Mouse (Mus musculus): ENCODE results near the gene Vmn1r13. TPM values are rescaled to one million over a fixed set of nuclear protein-coding genes. Genes with fewer than 3 reads are reported as not detected.

The Vmn1r13 gene
- polyA plus RNA-seq (2017; shearing (Covaris generic)), result 0.21 TPM

DNA sequence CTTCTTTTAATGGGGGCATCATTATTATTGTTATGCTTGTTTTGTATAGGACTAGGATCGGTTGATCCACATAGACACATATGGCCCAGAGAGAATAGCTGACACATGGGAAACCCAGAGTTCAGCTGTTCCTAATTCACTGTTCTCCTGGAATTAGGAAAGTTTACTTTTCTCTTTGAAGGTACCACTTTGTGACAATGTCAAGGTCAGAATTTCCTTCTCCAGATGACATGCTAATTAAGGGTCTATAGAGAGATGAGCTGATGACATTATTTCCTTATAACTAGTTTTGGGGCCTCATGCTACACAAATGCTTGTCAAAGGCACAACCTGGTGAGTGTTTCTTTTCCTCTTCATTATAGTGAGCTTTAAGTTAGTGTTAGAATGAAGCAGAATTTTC, at the start of gene Vmn1r13:
Gene Vmn1r13 (plus strand): TSS at position 301 of the 400 bp plus-strand sequence.

DNA sequence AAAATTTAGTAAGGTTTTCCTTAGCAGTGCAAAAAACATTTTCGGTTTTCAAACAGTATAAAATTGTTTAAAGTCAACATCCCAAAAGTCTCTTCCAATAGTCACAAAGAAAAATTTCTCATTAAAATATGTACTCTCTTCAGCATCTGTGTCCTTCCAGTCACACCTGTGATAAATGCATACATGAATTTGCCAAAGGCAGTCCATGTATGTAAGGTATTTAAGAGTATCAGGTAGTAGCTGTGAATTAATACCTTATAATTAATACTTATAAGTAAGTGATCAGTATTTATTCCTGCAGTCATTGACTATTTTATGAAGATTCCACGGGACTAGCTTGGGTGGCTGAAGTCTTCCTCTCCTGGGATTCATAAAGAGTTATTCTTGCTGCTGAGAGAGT, 46.5 kb upstream of the Vmn1r13 start, which contains the start of gene Vmn1r12:
Gene Vmn1r12 (plus strand): TSS at position 301 of the 400 bp plus-strand sequence.

DNA sequence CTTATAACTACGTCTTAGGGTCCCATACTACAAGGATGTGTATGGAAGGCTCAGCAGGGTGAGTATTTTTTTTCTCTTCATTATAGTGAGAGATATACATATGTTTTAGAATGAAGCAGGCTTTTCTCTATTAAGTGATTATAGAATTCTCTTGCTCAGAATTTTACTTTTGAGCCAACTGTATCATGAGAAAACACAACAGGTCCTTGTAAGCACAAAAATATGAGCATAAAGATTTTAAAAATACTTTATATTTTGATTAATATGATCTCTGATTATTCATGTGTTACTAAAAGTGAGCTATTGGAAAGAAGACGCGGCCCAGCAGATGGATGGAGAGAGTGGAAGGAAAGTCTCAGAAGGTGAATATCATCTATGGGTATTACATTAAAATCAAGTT, 28.3 kb downstream of the Vmn1r13 start, which contains the start of gene Vmn1r14:
Gene Vmn1r14 (plus strand): TSS at position 301 of the 400 bp plus-strand sequence.

DNA sequence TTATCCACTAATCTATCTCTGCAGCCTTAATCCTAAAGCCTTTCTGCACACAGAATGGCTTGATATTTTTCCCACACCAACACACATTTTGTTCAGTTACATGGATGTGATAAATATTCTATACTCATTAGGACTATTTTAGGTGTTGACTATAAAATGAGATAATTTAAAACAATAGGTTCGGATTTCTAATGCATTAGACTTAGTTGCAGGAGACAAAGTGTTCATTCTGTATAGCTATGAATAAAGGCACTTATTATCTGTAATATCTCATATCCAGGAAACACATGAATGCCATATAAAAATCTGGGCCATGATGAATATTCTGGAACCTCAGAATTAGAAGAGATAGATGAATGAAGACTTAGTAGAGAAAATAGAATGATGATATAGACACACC, 54.6 kb downstream of the Vmn1r13 start, which contains the start of gene Vmn1r15:
Gene Vmn1r15 (plus strand): TSS at position 301 of the 400 bp plus-strand sequence.

Other genes starting within 250 kb of the Vmn1r13 start
- gene Vmn1r5, start 233.0 kb upstream of the Vmn1r13 start, polyA plus RNA-seq (2017; shearing (Covaris generic)), result not detected
- not detected for gene Vmn1r6, start 206.0 kb upstream of the Vmn1r13 start, polyA plus RNA-seq (2017; shearing (Covaris generic))
- not detected for gene Vmn1r7, start 178.0 kb upstream of the Vmn1r13 start, polyA plus RNA-seq (2017; shearing (Covaris generic))
- gene Vmn1r8, start 171.0 kb upstream of the Vmn1r13 start, polyA plus RNA-seq (2017; shearing (Covaris generic)), result not detected
- gene Vmn1r9, start 136.5 kb upstream of the Vmn1r13 start, polyA plus RNA-seq (2017; shearing (Covaris generic)), result not detected
- gene Vmn1r10, start 93.8 kb upstream of the Vmn1r13 start, polyA plus RNA-seq (2017; shearing (Covaris generic)), result not detected
- gene Vmn1r11, start 69.8 kb upstream of the Vmn1r13 start, polyA plus RNA-seq (2017; shearing (Covaris generic)), result not detected
- gene Vmn1r12, start 46.4 kb upstream of the Vmn1r13 start, polyA plus RNA-seq (2017; shearing (Covaris generic)), result 0.04 TPM
- gene Vmn1r14, start 28.4 kb downstream of the Vmn1r13 start, polyA plus RNA-seq (2017; shearing (Covaris generic)), result not detected
- not detected for gene Vmn1r15, start 54.7 kb downstream of the Vmn1r13 start, polyA plus RNA-seq (2017; shearing (Covaris generic))
- gene Vmn1r16, start 126.2 kb downstream of the Vmn1r13 start, polyA plus RNA-seq (2017; shearing (Covaris generic)), result not detected
- not detected for gene Vmn1r17, start 160.4 kb downstream of the Vmn1r13 start, polyA plus RNA-seq (2017; shearing (Covaris generic))
- gene Vmn1r18, start 192.5 kb downstream of the Vmn1r13 start, polyA plus RNA-seq (2017; shearing (Covaris generic)), result not detected
- not detected for gene Vmn1r19, start 200.5 kb downstream of the Vmn1r13 start, polyA plus RNA-seq (2017; shearing (Covaris generic))
- gene Vmn1r20, start 225.6 kb downstream of the Vmn1r13 start, polyA plus RNA-seq (2017; shearing (Covaris generic)), result not detected